Mouse (Mus musculus) G1E (cell line): ENCODE data around the gene Mtss1l. TPM values are rescaled to one million over a fixed set of nuclear protein-coding genes. Genes with fewer than 3 reads are reported as not detected.
A peak's percentile ranks its signal among the peaks of the same experiment; 100 is the strongest.

Source experiments
- ATAC-seq: 2 replicates; pipeline ENCODE4 v1.8.0; 2016; ENCODE audit warnings: mild to moderate bottlenecking; ENCODE audit not compliant: insufficient number of reproducible peaks, poor library complexity, low FRiP score, severe bottlenecking; ENCODE audit errors: extremely low read depth
- DNase-seq: peaks from one replicate; pipeline ENCODE4 v3.0.0; 2012; ENCODE audit warnings: low spot score
- H3K27me3 ChIP-seq: 2 replicates; pipeline ENCODE4 v1.6.1; 2012; ENCODE audit warnings: mild to moderate bottlenecking, low read length, inconsistent platforms; ENCODE audit not compliant: insufficient read depth
- H3K36me3 ChIP-seq: replicated peaks from 2 replicates; pipeline ENCODE3; 2012; ENCODE audit warnings: mild to moderate bottlenecking, inconsistent platforms
- H3K4me1 ChIP-seq: 2 replicates; pipeline ENCODE4 v1.6.1; 2012; ENCODE audit warnings: low read depth, low read length, inconsistent platforms, mixed read lengths; ENCODE audit not compliant: insufficient read depth
- H3K4me3 ChIP-seq: 2 replicates; pipeline ENCODE4 v1.5.1; 2012; ENCODE audit warnings: low read depth, mild to moderate bottlenecking, inconsistent platforms, low read length, moderate library complexity, mixed read lengths
- H3K9me3 ChIP-seq: replicated peaks from 2 replicates; pipeline ENCODE4 v1.6.1; 2012; ENCODE audit warnings: inconsistent platforms
- CTCF ChIP-seq: IDR thresholded peaks from 2 replicates; pipeline ENCODE4 v1.5.1; 2012; ENCODE audit warnings: low read depth, low read length, inconsistent platforms, mixed read lengths
- GATA1 ChIP-seq: IDR thresholded peaks from 2 replicates; pipeline ENCODE4 v1.6.1; 2012; ENCODE audit warnings: borderline replicate concordance, low read length, inconsistent platforms, mixed read lengths
- GATA2 ChIP-seq: IDR thresholded peaks from 2 replicates; pipeline ENCODE4 v1.6.1; 2012; ENCODE audit warnings: low read depth, low read length, inconsistent platforms, borderline replicate concordance
- POLR2AphosphoS5 ChIP-seq: IDR thresholded peaks from 2 replicates; pipeline ENCODE4 v1.6.1; 2012; ENCODE audit warnings: low read depth, low read length, inconsistent platforms; ENCODE audit not compliant: insufficient replicate concordance
- TAL1 ChIP-seq: conservative IDR thresholded peaks from 2 replicates; pipeline ENCODE4 v1.6.1; 2012; ENCODE audit warnings: low read depth, low read length, inconsistent platforms, mixed read lengths
- polyA plus RNA-seq: library from polyadenylated mRNA; stranded (reverse); fragments of >175 nt; gene quantifications from 2 replicates; pipeline ENCODE4 v1.2.3, GENCODE M21; 2012
- total RNA-seq, 2 experiments: library from RNA; stranded (forward) in 1 of 2; stranded (reverse) in 1 of 2; fragments of 200-1000 nt in 1 of 2; fragments of >200 nt in 1 of 2; fragmentation: Nextera tagmentation in 1 of 2; gene quantifications; 2 replicates each; pipeline ENCODE4 v1.2.3; 2014 to 2017

The Mtss1l gene
- total and polyA plus RNA-seq, 3 experiments = 0.15 to 0.33 TPM; not detected in 1

DNA sequence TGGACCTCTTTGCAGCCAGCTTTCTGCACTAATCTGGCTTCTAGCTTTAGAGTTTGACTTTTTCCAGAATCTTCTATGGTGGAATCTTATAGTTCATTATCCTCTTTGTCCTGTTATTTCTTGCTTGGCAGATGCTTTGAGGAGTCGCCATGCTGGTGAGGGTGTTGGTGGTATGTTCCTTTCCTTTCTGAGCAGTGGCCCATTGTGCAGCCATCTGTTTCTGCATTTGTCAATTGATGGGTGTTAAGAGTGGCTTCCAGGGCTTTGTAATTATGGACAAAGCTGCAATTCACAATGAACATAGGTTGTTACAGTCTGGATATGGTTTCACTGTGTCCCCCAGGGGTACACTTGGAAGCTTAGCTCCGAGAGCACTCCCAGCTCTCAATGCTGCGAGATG lies 43.4 kb downstream of the Mtss1l start:
- no peak for TF ChIP-seq GATA1
- DNase-seq (no peak), ATAC-seq (no peak)
- Histone ChIP-seq H3K4me3 (no peak overlapping the region), H3K4me1 (no peaks in the 10 kb centered on the region), H3K9me3 (no peaks in the 10 kb centered on the region), H3K36me3 (no peaks in the 10 kb centered on the region), H3K27me3 (peaks cover 29% of the 10 kb centered on the region)

DNA sequence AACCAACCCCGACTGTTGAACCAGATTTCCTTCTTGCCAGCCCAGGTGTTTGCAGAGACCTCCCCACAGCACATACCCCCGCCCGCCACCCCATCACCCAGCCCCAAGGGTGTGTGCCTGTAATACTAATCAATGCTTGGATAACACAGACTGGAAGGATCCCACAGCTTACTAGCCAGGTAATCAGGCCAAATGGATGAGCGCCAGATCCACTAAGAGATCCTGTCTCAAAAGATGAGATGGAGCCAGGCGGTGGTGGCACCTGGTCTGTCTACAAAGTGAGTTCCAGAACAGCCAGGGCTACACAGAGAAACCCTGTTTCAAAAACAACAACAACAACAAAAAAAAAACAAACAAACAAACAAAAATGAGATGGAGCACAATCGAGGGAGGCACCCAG lies 46.0 kb downstream of the Mtss1l start:
- Histone ChIP-seq H3K4me3 (no peak overlapping the region), H3K4me1 (no peaks in the 10 kb centered on the region), H3K9me3 (no peaks in the 10 kb centered on the region), H3K27me3 (peaks cover 30% of the 10 kb centered on the region), H3K36me3 (no peaks in the 10 kb centered on the region)
- DNase-seq (no peak), ATAC-seq (no peak)
- TF ChIP-seq GATA1 (no peak), GATA2 (no peak), CTCF (no peak), POLR2AphosphoS5 (no peak), TAL1 (no peak)

DNA sequence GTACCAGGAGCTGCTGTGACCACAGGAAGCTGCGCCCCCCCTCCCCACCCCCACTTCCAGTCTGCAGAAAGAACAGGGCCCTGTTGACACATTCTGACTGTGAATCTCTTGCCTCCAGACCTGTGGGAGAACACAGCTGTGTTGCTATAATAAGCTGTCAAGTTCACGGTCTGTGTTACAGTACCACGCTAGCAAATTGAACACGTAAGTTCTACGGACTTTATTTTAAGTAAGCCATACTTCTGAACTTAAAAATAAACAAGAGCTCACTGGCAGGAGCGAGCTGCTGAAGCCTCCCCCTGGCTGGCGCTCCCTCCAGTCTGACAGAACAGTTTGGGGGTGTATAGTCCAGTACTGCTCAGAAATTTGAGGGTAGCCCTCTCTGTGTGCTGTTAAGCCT lies 51.2 kb downstream of the Mtss1l start:
- no peak for ATAC-seq
- Histone ChIP-seq H3K4me3 (no peak overlapping the region), H3K36me3 (no peaks in the 10 kb centered on the region)

DNA sequence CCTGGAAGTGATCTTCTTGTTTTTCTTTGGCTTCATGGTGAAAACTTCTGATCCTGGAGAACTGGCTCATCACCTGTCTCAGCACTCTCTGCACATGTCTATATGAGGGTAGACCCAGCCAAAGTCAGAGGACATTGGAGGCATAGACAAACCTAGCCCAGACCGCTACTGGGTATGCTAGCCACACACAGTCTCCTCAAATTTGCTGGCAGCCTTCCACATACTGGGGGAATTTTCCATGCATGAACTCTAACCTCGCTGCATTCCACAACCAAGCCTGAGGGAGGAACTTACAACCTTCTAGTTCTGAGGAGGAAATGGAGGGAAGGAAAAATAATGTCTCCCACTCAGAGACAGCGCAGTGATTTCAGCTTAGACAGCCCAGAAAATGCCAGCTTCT lies 52.8 kb downstream of the Mtss1l start:
- Histone ChIP-seq H3K4me3 (no peak overlapping the region), H3K9me3 (peaks cover 4% of the 10 kb centered on the region), H3K4me1 (no peaks in the 10 kb centered on the region), H3K36me3 (no peaks in the 10 kb centered on the region), H3K27me3 (peaks cover 12% of the 10 kb centered on the region)
- TF ChIP-seq POLR2AphosphoS5 (no peak), CTCF (no peak), GATA1 (no peak), GATA2 (no peak), TAL1 (no peak)
- ATAC-seq (no peak), DNase-seq (no peak)

More for the DNA sequence above, 51.2 kb downstream of the Mtss1l start:
- peaks cover 19% of the 10 kb centered on the region for H3K27me3 ChIP-seq
- H3K4me1 ChIP-seq = no peaks in the 10 kb centered on the region
- TF ChIP-seq CTCF = no peak
- no peak for TF ChIP-seq GATA1
- no peak for TF ChIP-seq POLR2AphosphoS5
- TF ChIP-seq GATA2 = no peak
- TF ChIP-seq TAL1 = no peak
- H3K9me3 ChIP-seq = peaks cover 4% of the 10 kb centered on the region
- DNase-seq = no peak

DNA sequence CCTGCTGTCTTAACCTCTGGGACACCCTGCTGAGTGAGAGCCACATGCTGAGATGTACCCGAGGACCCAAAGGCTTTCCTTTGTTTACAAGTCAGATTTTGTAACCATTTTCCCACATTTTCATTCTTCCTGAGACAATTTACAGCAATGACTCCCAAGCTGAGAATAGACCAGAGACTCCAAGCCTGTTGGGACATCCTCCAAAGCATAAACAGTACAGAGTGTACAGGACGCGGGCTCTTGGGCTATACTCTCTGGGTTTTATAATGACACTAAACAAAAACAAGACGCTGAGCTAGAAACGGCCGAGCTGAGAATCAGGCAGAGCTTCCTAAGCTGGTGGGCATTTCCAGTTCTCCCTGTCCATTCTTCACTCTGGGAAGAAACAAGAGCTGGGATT lies 53.4 kb downstream of the Mtss1l start:
- Histone ChIP-seq H3K36me3 (no peaks in the 10 kb centered on the region), H3K4me3 (no peak overlapping the region), H3K27me3 (peaks cover 12% of the 10 kb centered on the region), H3K9me3 (peaks cover 4% of the 10 kb centered on the region), H3K4me1 (no peaks in the 10 kb centered on the region)
- DNase-seq (no peak), ATAC-seq (no peak)
- TF ChIP-seq CTCF (no peak), GATA2 (no peak), POLR2AphosphoS5 (no peak), TAL1 (no peak), GATA1 (no peak)

DNA sequence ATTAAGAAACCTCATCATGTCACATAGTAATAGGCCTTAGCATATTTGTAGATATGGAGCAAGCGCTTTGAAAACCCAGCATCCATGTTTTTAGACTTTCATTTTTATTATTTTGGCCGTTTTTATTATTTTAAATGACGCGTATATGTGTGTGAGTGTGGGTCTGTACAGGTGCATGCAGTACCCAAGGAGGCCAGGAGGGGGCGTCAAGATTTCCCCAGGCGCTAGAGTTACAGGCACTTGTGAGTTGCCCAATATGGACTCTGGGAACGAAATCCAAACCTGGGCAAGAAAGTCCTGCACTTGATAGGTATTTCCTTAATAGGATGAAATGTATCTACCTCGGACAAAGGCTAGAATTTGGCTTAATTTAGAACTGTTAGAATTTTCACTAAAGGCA lies 54.0 kb downstream of the Mtss1l start:
- Histone ChIP-seq H3K4me1 (no peaks in the 10 kb centered on the region), H3K9me3 (peaks cover 4% of the 10 kb centered on the region), H3K27me3 (peaks cover 8% of the 10 kb centered on the region), H3K36me3 (no peaks in the 10 kb centered on the region), H3K4me3 (no peak overlapping the region)
- 0 out of 2 replicates have a peak, but pooled peaks have one; percentile 24 for TF ChIP-seq CTCF
- TF ChIP-seq GATA1 = no peak
- no peak for TF ChIP-seq TAL1
- TF ChIP-seq GATA2 = no peak
- TF ChIP-seq POLR2AphosphoS5 = no peak
- DNase-seq = no peak
- ATAC-seq = no peak

DNA sequence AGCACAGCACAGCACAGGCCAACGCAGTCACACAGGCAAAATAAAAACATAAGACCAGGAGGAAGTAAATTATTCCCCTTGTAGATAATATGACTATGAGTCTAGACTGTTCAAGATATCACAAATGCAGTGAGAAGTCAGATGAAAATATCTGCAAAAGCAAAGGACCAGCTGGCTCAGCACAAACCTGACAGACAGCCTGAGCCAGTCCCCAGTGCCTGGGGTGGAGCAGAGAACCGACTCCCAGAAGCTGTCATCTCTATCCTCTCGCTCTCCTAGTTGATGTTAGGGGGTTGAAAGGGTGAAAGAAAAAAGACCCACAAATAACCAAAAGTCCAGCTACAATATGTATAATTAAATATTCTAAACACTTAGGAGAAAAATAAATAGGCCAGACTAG lies 54.4 kb downstream of the Mtss1l start:
- peaks cover 4% of the 10 kb centered on the region for H3K9me3 ChIP-seq
- TF ChIP-seq GATA1 = no peak
- no peak for TF ChIP-seq GATA2
- TF ChIP-seq TAL1 = no peak
- TF ChIP-seq CTCF = no peak
- TF ChIP-seq POLR2AphosphoS5 = no peak

More for the DNA sequence above, 54.4 kb downstream of the Mtss1l start:
- no peaks in the 10 kb centered on the region for H3K36me3 ChIP-seq
- peaks cover 7% of the 10 kb centered on the region for H3K27me3 ChIP-seq
- DNase-seq = no peak
- no peaks in the 10 kb centered on the region for H3K4me1 ChIP-seq
- no peak for ATAC-seq
- H3K4me3 ChIP-seq = no peak overlapping the region
